Mouse (Mus musculus) cerebellum, adult 8-10 months (tissue): ENCODE data around the gene Snca.
A peak's percentile ranks its signal among the peaks of the same experiment; 100 is the strongest.
"Not testable (repeated sequence)": the region's sequence is repeated elsewhere in the genome, so short reads cannot be mapped to it uniquely, and the experiment has no call there.

Experiments
- DNase-seq: peaks from one replicate; pipeline ENCODE4 v3.0.0; 2022

The Snca gene

DNA sequence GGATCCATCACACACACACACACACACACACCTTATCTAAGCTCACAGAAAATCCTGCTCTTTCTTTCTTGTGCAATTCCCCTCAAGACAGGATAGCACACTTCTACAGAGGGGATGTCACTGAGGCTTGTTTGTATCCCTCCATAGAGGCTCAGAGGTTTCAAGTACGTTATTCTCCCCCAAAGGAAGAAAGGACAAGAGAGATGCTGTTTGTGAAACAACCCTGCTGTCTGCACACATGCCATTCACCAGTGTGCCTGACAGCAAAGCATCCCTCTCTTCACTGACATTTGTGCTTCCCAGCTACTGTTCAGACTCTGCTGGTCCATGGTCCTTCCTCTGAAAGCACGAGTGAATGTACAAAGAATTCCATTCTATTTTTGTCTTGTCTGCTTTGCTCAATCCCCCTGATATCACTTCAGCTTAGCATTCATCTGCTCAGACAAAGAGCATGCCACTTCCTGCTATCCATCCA is 119.6 kb downstream of the Snca start:
- DNase-seq, result no peak

DNA sequence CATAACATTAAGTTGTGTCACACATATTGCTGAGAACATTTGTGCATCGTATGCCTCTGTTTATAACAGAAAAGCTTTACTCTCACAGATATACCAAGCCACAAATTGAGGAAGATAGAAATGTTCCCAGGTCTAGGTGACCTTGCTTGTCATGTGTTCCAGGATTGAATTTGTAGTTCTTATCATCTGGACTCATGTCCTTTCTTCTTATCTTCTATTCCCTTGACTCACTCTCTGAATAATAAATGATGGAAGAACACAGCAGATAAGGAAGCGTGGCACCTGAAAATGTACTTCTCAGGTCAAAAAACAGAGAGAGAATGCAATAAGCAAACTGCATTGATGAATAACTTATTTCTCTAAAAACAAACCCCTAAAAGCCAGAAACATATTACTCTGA is 131.6 kb downstream of the Snca start:
- no peak for DNase-seq

DNA sequence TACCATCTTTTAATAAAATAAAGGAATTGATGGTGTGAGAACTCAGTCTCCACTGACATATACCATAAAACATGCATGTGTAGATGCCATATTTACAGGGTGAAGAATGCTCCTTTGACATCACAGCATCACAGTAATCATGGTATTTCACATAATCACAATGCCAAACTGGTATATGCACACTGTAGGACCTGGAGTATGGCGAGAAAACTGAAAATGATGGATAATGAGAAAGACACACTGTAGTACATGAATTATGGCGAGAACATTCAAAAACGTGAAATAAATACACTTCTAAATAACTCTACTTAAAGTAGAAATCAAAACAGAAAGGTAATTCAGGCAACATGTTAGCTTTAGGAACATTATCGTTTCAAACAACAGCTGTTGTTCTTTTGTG is 142.6 kb downstream of the Snca start:
- DNase-seq, result not testable (repeated sequence)

DNA sequence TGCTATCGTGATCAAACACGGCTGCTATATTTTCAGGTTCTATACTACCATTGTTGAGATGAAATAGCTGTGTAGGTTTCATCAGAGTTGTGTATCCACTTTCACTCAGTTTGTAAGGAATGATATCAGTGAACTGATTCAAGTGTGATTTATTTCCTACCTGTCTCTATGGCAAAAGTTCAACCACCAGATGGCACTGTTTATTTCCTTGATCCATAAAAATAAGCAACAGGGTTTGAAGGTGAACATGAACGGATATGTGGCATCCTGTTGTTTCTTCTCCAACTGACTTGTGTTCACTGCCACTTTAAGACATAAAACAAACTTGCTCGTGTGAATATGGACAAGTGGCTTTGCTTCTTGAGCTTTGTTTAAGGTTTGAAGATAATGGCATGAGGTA is 147.4 kb downstream of the Snca start:
- DNase-seq, result peak; percentile 32
